Mouse (Mus musculus): Measurements from ENCODE around the gene Car2. TPM values are rescaled to one million over a fixed set of nuclear protein-coding genes. Genes with fewer than 3 reads are reported as not detected.

Car2 gene
- total and polyA plus RNA-seq, 2 experiments = 13.5 to 32.8 TPM

DNA sequence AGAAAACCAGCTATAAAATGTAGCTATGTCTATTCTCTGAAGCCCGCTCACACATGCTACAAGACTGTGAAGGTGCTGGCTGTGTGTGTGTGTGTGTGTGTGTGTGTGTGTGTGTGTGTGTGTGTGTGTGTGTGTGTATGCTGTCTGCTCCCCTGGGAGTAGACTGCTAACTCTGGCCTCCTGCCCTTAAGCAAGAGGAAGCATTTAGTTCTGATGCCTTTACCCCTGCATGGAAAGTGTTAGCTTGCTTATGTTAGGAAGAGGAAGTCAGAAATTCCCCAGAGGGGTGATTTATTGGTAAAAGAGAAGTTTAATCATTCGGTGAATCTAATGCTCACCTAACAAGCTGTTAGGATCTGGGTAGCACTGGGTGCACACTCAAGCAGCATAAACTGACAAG is 5.8 kb upstream of the Car2 start:
- WGBS = 84% methylated on average over 2 of the region's 2 CpGs
- peak; percentile 16 for DNase-seq (ENCODE audit: extremely low read depth, low read depth, low spot score)
- H3K36me3 ChIP-seq (ENCODE audit: control insufficient read depth, insufficient read depth, low read length) = no peaks in the 10 kb centered on the region
- H3K27ac ChIP-seq (replicated peaks; ENCODE audit: insufficient read depth, low read depth, low read length) = no peak overlapping the region
- H3K4me3 ChIP-seq (ENCODE audit: insufficient read depth, low read depth, low read length) = no peak overlapping the region
- no peaks in the 10 kb centered on the region for H3K79me2 ChIP-seq (ENCODE audit: control insufficient read depth, insufficient read depth, low read length)
- no peak overlapping the region for H3K9ac ChIP-seq (ENCODE audit: low read depth, low read length)
- TF ChIP-seq POLR2A (IDR thresholded peaks at IDR 0.05; ENCODE audit: extremely low read depth, insufficient read depth, low read length) = no peak
- no peak for TF ChIP-seq CTCF (IDR thresholded peaks at IDR 0.05; ENCODE audit: low read depth, low read length)
- no peaks in the 10 kb centered on the region for H3K27me3 ChIP-seq (ENCODE audit: control insufficient read depth, insufficient read depth, low read length)
- H3K4me1 ChIP-seq (ENCODE audit: control insufficient read depth, insufficient read depth, low read length) = no peaks in the 10 kb centered on the region

DNA sequence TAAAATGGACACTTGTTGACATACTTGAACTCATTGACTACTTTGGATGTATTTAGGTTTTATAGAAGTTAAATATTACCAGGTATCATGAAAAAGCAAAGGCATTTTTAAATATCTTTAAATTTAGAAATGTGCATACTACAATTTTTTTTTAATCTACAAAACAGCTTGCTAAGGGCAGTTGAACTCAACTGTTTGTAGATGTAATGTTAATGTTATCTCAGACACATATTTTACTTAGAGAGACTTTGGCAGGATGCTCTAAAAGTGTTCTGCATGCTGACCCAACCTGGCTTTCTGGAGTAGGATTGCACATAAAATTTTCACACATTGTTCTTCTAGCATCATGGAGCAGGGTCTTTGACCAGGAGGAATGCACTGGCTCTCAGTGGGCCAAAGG is 4.1 kb upstream of the Car2 start:
- Histone ChIP-seq H3K4me1 (ENCODE audit: control insufficient read depth, insufficient read depth, low read length) (peaks cover 3% of the 10 kb centered on the region), H3K4me3 (ENCODE audit: insufficient read depth, low read depth, low read length) (no peak overlapping the region), H3K79me2 (ENCODE audit: control insufficient read depth, insufficient read depth, low read length) (no peaks in the 10 kb centered on the region), H3K9ac (ENCODE audit: low read depth, low read length) (no peak overlapping the region), H3K36me3 (ENCODE audit: control insufficient read depth, insufficient read depth, low read length) (no peaks in the 10 kb centered on the region), H3K27me3 (ENCODE audit: control insufficient read depth, insufficient read depth, low read length) (no peaks in the 10 kb centered on the region), H3K27ac (replicated peaks; ENCODE audit: insufficient read depth, low read depth, low read length) (no peak overlapping the region)
- TF ChIP-seq CTCF (IDR thresholded peaks at IDR 0.05; ENCODE audit: low read depth, low read length) = no peak
- no peak for TF ChIP-seq POLR2A (IDR thresholded peaks at IDR 0.05; ENCODE audit: extremely low read depth, insufficient read depth, low read length)
- no peak for DNase-seq (ENCODE audit: extremely low read depth, low read depth, low spot score)

DNA sequence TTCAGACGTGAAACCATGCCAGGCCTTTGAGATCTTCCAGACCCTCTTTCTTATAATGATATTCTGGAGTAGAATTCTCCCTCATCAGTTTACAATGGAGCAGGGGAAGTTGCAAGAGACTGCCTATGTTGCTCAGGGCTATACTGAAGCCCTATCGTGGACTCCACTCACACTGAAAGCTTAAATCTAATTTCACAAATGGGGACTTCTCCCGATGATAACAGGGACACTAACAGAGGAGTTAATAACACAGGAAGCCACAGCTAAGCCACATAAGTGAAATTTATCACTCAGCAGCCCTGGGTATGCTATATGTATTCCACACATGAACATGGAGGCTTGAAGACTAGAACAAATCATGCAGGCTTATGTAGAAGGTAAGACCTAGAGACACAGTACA is 3.3 kb upstream of the Car2 start:
- H3K27ac ChIP-seq (replicated peaks; ENCODE audit: insufficient read depth, low read depth, low read length) = no peak overlapping the region
- H3K4me3 ChIP-seq (ENCODE audit: insufficient read depth, low read depth, low read length) = no peak overlapping the region
- H3K4me1 ChIP-seq (ENCODE audit: control insufficient read depth, insufficient read depth, low read length) = peaks cover 6% of the 10 kb centered on the region
- no peaks in the 10 kb centered on the region for H3K79me2 ChIP-seq (ENCODE audit: control insufficient read depth, insufficient read depth, low read length)
- 79% methylated on average over 3 of the region's 3 CpGs for WGBS
- no peak for DNase-seq (ENCODE audit: extremely low read depth, low read depth, low spot score)
- no peaks in the 10 kb centered on the region for H3K27me3 ChIP-seq (ENCODE audit: control insufficient read depth, insufficient read depth, low read length)
- H3K9ac ChIP-seq (ENCODE audit: low read depth, low read length) = no peak overlapping the region
- no peaks in the 10 kb centered on the region for H3K36me3 ChIP-seq (ENCODE audit: control insufficient read depth, insufficient read depth, low read length)
- no peak for TF ChIP-seq CTCF (IDR thresholded peaks at IDR 0.05; ENCODE audit: low read depth, low read length)
- no peak for TF ChIP-seq POLR2A (IDR thresholded peaks at IDR 0.05; ENCODE audit: extremely low read depth, insufficient read depth, low read length)

DNA sequence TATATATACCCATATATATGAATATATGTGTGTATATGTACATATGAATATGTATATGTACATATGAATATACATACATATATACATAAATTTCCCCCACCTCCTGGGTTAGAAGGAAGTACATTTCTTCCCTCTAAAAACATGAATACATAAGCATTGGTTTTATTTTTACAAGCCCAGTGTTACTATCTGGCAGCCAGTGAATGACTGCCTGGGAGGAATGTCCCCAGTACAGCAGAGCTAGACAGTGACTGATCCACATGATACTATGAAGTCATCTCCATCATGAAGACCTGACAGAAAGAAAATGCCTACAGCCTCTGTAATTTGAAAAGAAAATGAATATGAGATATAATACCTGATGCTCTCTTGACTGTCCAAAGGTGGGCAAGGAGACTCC is 1.2 kb upstream of the Car2 start:
- Histone ChIP-seq H3K27ac (replicated peaks; ENCODE audit: insufficient read depth, low read depth, low read length) (no peak overlapping the region), H3K79me2 (ENCODE audit: control insufficient read depth, insufficient read depth, low read length) (no peaks in the 10 kb centered on the region), H3K9ac (ENCODE audit: low read depth, low read length) (no peak overlapping the region), H3K27me3 (ENCODE audit: control insufficient read depth, insufficient read depth, low read length) (no peaks in the 10 kb centered on the region), H3K36me3 (ENCODE audit: control insufficient read depth, insufficient read depth, low read length) (no peaks in the 10 kb centered on the region), H3K4me3 (ENCODE audit: insufficient read depth, low read depth, low read length) (no peak overlapping the region), H3K4me1 (ENCODE audit: control insufficient read depth, insufficient read depth, low read length) (peaks cover 6% of the 10 kb centered on the region)
- DNase-seq (ENCODE audit: extremely low read depth, low read depth, low spot score) = no peak
- TF ChIP-seq POLR2A (IDR thresholded peaks at IDR 0.05; ENCODE audit: extremely low read depth, insufficient read depth, low read length) = no peak
- TF ChIP-seq CTCF (IDR thresholded peaks at IDR 0.05; ENCODE audit: low read depth, low read length) = no peak

DNA sequence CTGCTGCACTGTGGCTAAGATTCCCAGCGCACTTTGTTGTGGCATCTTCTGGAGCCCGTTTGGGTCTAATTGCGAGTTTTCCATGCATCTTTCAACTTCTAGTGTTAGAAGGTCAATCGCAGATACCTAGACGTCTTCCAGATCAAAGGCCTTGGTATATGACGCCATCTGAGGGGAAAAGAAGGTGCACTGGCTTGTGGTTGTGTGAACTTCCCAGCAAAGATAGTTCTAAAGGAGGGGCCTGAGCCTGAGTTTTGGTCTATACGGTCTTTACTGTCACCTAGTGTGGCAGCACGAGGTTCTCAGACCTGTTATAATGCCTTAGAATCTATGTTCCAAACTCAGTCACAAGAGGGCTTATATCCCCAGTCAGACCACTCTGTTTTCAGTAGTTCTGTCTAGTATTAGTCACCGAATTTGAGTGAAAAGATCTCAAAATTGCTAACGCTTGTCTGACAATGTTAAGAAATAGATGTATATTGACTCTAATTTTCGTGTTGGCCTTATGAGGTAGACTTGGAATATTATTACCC is 1.1 kb downstream of the Car2 start:
- 40% methylated on average over 11 of the region's 11 CpGs for WGBS
- peak overlapping the region; percentile 76 for H3K4me3 ChIP-seq (ENCODE audit: insufficient read depth, low read depth, low read length)
- no peaks in the 10 kb centered on the region for H3K27me3 ChIP-seq (ENCODE audit: control insufficient read depth, insufficient read depth, low read length)
- no peak for DNase-seq (ENCODE audit: extremely low read depth, low read depth, low spot score)
- TF ChIP-seq POLR2A (IDR thresholded peaks at IDR 0.05; ENCODE audit: extremely low read depth, insufficient read depth, low read length) = no peak
- TF ChIP-seq CTCF (IDR thresholded peaks at IDR 0.05; ENCODE audit: low read depth, low read length) = no peak
- no peaks in the 10 kb centered on the region for H3K79me2 ChIP-seq (ENCODE audit: control insufficient read depth, insufficient read depth, low read length)
- no peak overlapping the region for H3K27ac ChIP-seq (replicated peaks; ENCODE audit: insufficient read depth, low read depth, low read length)
- H3K36me3 ChIP-seq (ENCODE audit: control insufficient read depth, insufficient read depth, low read length) = no peaks in the 10 kb centered on the region
- peaks cover 6% of the 10 kb centered on the region for H3K4me1 ChIP-seq (ENCODE audit: control insufficient read depth, insufficient read depth, low read length)
- peak overlapping the region; percentile 80; the same call in 1 of the 2 replicates for H3K9ac ChIP-seq (ENCODE audit: low read depth, low read length)

DNA sequence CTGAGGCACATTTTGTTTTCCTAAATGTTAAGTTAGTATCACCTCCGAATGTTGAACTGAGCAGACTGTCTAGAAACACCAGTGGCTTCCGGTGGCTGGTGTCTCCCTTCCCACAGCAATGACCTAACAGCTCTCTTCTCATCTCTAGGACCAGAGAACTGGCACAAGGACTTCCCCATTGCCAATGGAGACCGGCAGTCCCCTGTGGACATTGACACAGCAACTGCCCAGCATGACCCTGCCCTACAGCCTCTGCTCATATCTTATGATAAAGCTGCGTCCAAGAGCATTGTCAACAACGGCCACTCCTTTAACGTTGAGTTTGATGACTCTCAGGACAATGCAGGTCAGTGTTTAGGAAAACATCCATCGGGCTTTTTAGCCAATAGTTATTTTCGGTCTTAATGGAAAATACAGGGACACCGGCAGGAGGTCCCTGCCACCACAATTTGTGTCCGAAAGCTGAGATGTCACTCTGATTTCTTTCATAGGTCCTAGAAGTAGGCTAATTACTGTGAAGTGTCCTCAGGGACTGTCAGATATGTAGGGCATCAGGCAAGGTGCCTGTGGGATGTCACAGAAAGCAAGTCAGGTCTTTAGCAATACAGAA is 1.7 kb downstream of the Car2 start:
- H3K27ac ChIP-seq (replicated peaks; ENCODE audit: insufficient read depth, low read depth, low read length) = no peak overlapping the region

More for the DNA sequence above, 1.7 kb downstream of the Car2 start:
- no peak for DNase-seq (ENCODE audit: extremely low read depth, low read depth, low spot score)
- Histone ChIP-seq H3K4me3 (ENCODE audit: insufficient read depth, low read depth, low read length) (no peak overlapping the region), H3K4me1 (ENCODE audit: control insufficient read depth, insufficient read depth, low read length) (peaks cover 6% of the 10 kb centered on the region), H3K36me3 (ENCODE audit: control insufficient read depth, insufficient read depth, low read length) (no peaks in the 10 kb centered on the region), H3K9ac (ENCODE audit: low read depth, low read length) (no peak overlapping the region), H3K79me2 (ENCODE audit: control insufficient read depth, insufficient read depth, low read length) (no peaks in the 10 kb centered on the region), H3K27me3 (ENCODE audit: control insufficient read depth, insufficient read depth, low read length) (no peaks in the 10 kb centered on the region)
- TF ChIP-seq CTCF (IDR thresholded peaks at IDR 0.05; ENCODE audit: low read depth, low read length) (no peak), POLR2A (IDR thresholded peaks at IDR 0.05; ENCODE audit: extremely low read depth, insufficient read depth, low read length) (no peak)
- 67% methylated on average over 10 of the region's 10 CpGs for WGBS

Data from liver, adult 2 months (tissue).